Mouse (Mus musculus): ENCODE results near the gene Cacna1c. TPM values are rescaled to one million over a fixed set of nuclear protein-coding genes. Genes with fewer than 3 reads are reported as not detected.

Cacna1c gene
- polyA plus RNA-seq, 1 experiment from 2014 or later: 2.3 TPM

DNA sequence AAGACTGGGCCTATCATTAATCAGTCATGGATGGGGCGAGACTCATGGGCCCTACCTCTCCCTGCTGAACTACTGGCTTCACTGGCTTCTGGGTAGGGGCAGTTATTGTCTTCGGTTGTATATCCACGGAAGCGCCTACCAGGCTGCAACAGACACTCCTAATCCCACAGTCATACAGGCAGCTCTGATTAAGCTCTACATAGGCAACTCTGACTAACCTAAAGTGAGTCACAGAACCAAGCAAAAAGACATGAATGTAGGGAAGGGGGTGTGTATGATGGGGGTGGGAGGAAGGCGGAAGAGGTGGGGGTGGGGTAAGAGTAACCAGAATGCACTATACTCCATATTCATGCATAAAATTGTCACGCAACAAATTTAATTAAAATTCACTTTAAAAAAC lies 518.9 kb downstream of the Cacna1c start:
- no peaks in the 10 kb centered on the region for H3K4me1 ChIP-seq (replicated peaks; ENCODE audit: control insufficient read depth, insufficient read depth)
- no peak for TF ChIP-seq CTCF (IDR thresholded peaks at IDR 0.05; ENCODE audit: low read depth)
- TF ChIP-seq EP300 (optimal IDR thresholded peaks at IDR 0.05): no peak
- no peak overlapping the region for H3K27ac ChIP-seq (replicated peaks)
- H3K27me3 ChIP-seq (ENCODE audit: control insufficient read depth, insufficient read depth, low read length): no peaks in the 10 kb centered on the region
- H3K36me3 ChIP-seq (ENCODE audit: control insufficient read depth, insufficient read depth, low read length): no peaks in the 10 kb centered on the region
- H3K9ac ChIP-seq (ENCODE audit: low read length): no peak overlapping the region
- no peak for DNase-seq (ENCODE audit: low spot score)
- no peak overlapping the region for H3K4me3 ChIP-seq (ENCODE audit: low read depth, low read length)
- WGBS: 88% methylated on average over 6 of the region's 6 CpGs
- no peaks in the 10 kb centered on the region for H3K9me3 ChIP-seq (ENCODE audit: control insufficient read depth, low read length)
- no peak overlapping the region for H3K4me2 ChIP-seq (replicated peaks; ENCODE audit: low read depth)
- no peak for ATAC-seq (ENCODE audit: low FRiP score, low TSS enrichment)

DNA sequence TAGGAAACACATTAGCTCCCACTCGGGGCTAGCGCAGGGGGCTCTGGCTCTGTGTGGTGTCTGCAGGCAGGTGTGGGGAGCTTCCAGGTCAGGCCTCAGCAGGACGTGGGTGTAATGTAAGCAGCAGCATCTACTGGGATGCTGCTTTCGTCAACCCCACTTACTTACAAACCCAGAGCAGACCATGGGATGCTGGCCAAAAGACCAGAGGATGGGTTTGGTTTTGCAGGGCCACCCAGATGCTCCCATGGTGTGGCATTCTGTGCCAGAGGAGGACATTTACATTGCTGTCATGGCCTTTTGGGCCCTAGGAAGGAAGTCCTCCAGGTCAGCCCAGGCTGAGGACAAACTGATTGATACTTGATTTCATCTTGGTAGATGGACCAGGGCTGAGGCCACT lies 521.4 kb downstream of the Cacna1c start:
- TF ChIP-seq EP300 (optimal IDR thresholded peaks at IDR 0.05): no peak
- no peak for TF ChIP-seq CTCF (IDR thresholded peaks at IDR 0.05; ENCODE audit: low read depth)
- no peaks in the 10 kb centered on the region for H3K4me1 ChIP-seq (replicated peaks; ENCODE audit: control insufficient read depth, insufficient read depth)
- WGBS: 72% methylated on average over 4 of the region's 4 CpGs
- no peak overlapping the region for H3K4me3 ChIP-seq (ENCODE audit: low read depth, low read length)
- H3K27me3 ChIP-seq (ENCODE audit: control insufficient read depth, insufficient read depth, low read length): no peaks in the 10 kb centered on the region
- no peak overlapping the region for H3K9ac ChIP-seq (ENCODE audit: low read length)
- ATAC-seq (ENCODE audit: low FRiP score, low TSS enrichment) (no peak), DNase-seq (ENCODE audit: low spot score) (no peak)
- H3K36me3 ChIP-seq (ENCODE audit: control insufficient read depth, insufficient read depth, low read length): no peaks in the 10 kb centered on the region
- H3K4me2 ChIP-seq (replicated peaks; ENCODE audit: low read depth): no peak overlapping the region
- no peak overlapping the region for H3K27ac ChIP-seq (replicated peaks)
- no peaks in the 10 kb centered on the region for H3K9me3 ChIP-seq (ENCODE audit: control insufficient read depth, low read length)

DNA sequence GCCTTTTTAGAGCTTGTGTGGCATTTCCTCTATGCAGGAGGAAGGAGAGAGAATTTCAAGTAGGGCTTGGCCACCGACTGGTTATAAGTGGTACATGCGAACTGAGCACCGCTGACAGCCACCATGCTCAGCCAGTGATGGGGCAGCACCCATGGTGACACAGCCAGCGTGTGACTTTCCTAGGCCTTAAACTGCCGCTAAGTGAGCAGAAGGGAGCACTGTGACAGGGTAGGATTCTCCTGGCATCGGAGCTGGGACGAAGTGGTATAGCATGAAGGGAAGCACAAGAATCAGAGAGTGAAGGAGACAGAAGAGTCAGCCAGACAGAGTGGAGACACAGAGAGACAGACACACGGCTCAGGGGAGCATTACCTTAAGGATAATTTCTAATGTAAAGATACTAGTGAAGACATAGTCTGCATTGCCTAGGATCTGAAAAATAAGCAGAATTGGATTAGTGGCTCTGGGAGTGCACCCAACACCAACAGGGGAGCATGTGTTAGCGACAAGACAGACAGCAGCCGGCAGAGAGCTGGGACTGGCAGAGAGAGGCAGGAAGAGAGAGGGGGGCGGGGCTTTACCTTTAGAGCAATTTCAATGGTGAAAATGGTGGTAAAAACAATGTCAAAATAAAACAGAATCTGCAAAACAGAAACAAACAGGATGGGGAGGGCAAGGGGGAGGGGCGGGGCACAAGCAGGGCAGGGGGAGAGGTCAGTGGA lies 522.1 kb downstream of the Cacna1c start:
- TF ChIP-seq EP300 (optimal IDR thresholded peaks at IDR 0.05): no peak
- H3K4me3 ChIP-seq (ENCODE audit: low read depth, low read length): no peak overlapping the region
- DNase-seq (ENCODE audit: low spot score) (no peak), ATAC-seq (ENCODE audit: low FRiP score, low TSS enrichment) (no peak)
- H3K4me2 ChIP-seq (replicated peaks; ENCODE audit: low read depth): no peak overlapping the region
- no peaks in the 10 kb centered on the region for H3K36me3 ChIP-seq (ENCODE audit: control insufficient read depth, insufficient read depth, low read length)
- WGBS: 76% methylated on average over 12 of the region's 12 CpGs
- no peak overlapping the region for H3K9ac ChIP-seq (ENCODE audit: low read length)
- H3K27ac ChIP-seq (replicated peaks): no peak overlapping the region
- no peaks in the 10 kb centered on the region for H3K9me3 ChIP-seq (ENCODE audit: control insufficient read depth, low read length)
- H3K4me1 ChIP-seq (replicated peaks; ENCODE audit: control insufficient read depth, insufficient read depth): no peaks in the 10 kb centered on the region
- H3K27me3 ChIP-seq (ENCODE audit: control insufficient read depth, insufficient read depth, low read length): no peaks in the 10 kb centered on the region

DNA sequence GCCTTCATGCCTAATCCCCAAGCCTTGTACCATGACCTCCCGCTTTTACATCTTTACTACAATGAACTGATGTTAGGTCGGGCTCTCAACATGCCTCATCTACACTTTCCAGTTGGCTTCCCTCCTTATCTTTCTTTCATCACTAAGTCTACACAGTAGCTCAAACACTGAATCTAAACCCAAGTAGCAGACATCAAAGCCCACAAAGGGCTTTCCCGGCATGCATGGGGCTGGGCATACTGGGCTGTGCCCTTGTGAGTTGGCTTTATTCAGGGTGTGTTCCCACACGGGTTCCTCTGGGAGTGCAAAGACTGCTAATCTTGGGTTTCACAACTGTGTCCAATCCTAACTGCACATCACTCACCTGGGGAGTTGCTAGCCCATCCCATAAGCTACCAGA lies 542.9 kb downstream of the Cacna1c start:
- no peak; the same call in 1 of the 2 replicates for ATAC-seq (ENCODE audit: low FRiP score, low TSS enrichment)
- H3K4me1 ChIP-seq (replicated peaks; ENCODE audit: control insufficient read depth, insufficient read depth): no peaks in the 10 kb centered on the region
- 57% methylated on average over 4 of the region's 4 CpGs for WGBS
- H3K9me3 ChIP-seq (ENCODE audit: control insufficient read depth, low read length): no peaks in the 10 kb centered on the region
- H3K4me2 ChIP-seq (replicated peaks; ENCODE audit: low read depth): no peak overlapping the region
- no peak overlapping the region for H3K27ac ChIP-seq (replicated peaks)
- no peaks in the 10 kb centered on the region; the same call in 1 of the 2 replicates for H3K36me3 ChIP-seq (ENCODE audit: control insufficient read depth, insufficient read depth, low read length)
- no peak overlapping the region for H3K9ac ChIP-seq (ENCODE audit: low read length)
- DNase-seq (ENCODE audit: low spot score): peak; percentile 23
- H3K4me3 ChIP-seq (ENCODE audit: low read depth, low read length): no peak overlapping the region
- no peak for TF ChIP-seq CTCF (IDR thresholded peaks at IDR 0.05; ENCODE audit: low read depth)
- no peak for TF ChIP-seq EP300 (optimal IDR thresholded peaks at IDR 0.05)
- H3K27me3 ChIP-seq (ENCODE audit: control insufficient read depth, insufficient read depth, low read length): no peaks in the 10 kb centered on the region

DNA sequence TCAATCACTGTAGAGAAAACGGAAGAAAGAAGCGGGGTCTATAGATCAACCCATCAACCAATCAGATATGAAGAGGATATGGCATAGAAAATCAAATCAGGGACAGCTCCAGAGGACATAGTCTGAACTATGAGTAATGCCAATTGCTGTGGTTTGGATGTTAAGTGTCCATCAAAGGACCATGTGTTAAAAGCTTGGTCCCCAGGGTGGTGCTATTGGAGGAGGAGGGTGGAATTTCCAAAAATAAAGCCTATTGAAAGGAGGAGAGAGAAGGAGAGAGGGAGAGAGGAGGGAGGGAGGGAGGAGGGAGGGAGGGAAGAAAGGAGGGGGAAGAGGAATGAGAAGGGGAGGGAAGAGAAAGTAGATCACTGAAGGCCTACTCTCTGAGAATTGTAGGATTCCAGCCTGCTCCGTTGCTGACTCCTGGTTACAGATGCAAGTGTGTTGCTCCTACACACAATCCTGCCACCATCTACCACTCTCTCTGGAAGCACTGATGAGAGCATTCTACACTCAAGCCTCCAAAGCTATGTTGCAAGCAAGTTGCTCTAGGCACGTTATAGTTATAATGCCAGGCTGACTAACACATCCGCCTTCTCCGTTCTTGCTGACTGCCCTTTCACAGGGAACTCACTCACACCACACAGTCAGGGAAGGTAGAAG lies 547.0 kb downstream of the Cacna1c start:
- Histone ChIP-seq H3K27me3 (ENCODE audit: control insufficient read depth, insufficient read depth, low read length) (no peaks in the 10 kb centered on the region), H3K4me3 (ENCODE audit: low read depth, low read length) (no peak overlapping the region), H3K9me3 (ENCODE audit: control insufficient read depth, low read length) (no peaks in the 10 kb centered on the region), H3K9ac (ENCODE audit: low read length) (no peak overlapping the region), H3K36me3 (ENCODE audit: control insufficient read depth, insufficient read depth, low read length) (no peaks in the 10 kb centered on the region; the same call in 1 of the 2 replicates), H3K4me2 (replicated peaks; ENCODE audit: low read depth) (no peak overlapping the region), H3K4me1 (replicated peaks; ENCODE audit: control insufficient read depth, insufficient read depth) (no peaks in the 10 kb centered on the region), H3K27ac (replicated peaks) (no peak overlapping the region)
- TF ChIP-seq EP300 (optimal IDR thresholded peaks at IDR 0.05) (no peak), CTCF (IDR thresholded peaks at IDR 0.05; ENCODE audit: low read depth) (no peak)
- WGBS: 83% methylated on average over 6 of the region's 6 CpGs
- no peak for DNase-seq (ENCODE audit: low spot score)
- ATAC-seq (ENCODE audit: low FRiP score, low TSS enrichment): no peak
